Mouse (Mus musculus): Measurements from ENCODE around the gene Smarcad1.

DNA sequence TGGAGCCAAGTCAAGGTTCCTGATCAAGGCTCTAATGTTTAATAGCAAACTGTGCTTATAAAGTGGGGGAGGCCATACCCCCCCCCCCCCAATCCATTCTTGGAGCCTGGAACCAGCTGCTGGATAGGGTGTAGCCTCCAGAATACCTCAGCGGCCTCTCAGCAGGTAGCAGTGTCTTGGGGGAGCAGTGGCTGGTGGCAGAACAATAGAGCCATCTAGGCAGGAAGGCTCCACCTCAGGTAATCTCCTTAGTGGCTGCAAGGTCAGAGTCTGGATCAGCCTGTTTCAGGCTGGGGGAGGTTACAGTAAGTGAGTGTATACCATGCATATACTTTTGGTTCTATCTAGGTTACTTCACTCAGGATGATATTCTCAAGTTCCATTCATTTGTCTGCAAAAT lies 18.7 kb downstream of the Smarcad1 start:
- TF ChIP-seq POLR2A (IDR thresholded peaks at IDR 0.05; ENCODE audit: borderline replicate concordance, control insufficient read depth, low read depth, low read length) (no peak), CTCF (IDR thresholded peaks at IDR 0.05; ENCODE audit: control insufficient read depth, insufficient read depth, low read length) (no peak)

Data from bone marrow, adult 2 months (tissue).